Mouse (Mus musculus) embryonic fibroblast, embryonic 13.5 days (primary cell): ENCODE measurements at regions not wholly inside any gene's neighbourhood (a gene's known extent, or its start where the extent isn't known, plus 50 kb on each side); places are given as distances from the start of the nearest gene placed in this dataset.

Source experiments
- CTCF ChIP-seq: IDR thresholded peaks from 2 replicates; pipeline ENCODE4 v1.5.1; 2011; ENCODE audit warnings: mild to moderate bottlenecking, control low read depth, low read length, moderate library complexity, borderline replicate concordance; ENCODE audit not compliant: insufficient read depth
- POLR2A ChIP-seq: IDR thresholded peaks from 2 replicates; pipeline ENCODE4 v1.6.1; 2011; ENCODE audit warnings: low read depth, mild to moderate bottlenecking, control low read depth, low read length, moderate library complexity

- TF ChIP-seq CTCF (no peak), POLR2A (no peak)
Measured at GRCm38 (mm10) chr12:110385801-110386599, 60.9 kb upstream of the Ppp2r5c start.
